Mouse (Mus musculus) gastrocnemius, postnatal 10 days (tissue): Measurements from ENCODE around the gene Sptan1. TPM values are rescaled to one million over a fixed set of nuclear protein-coding genes. Genes with fewer than 3 reads are reported as not detected.
"Not testable (repeated sequence)": the region's sequence is repeated elsewhere in the genome, so short reads cannot be mapped to it uniquely, and the experiment has no call there.

Source experiments
- DNase-seq: peaks from one replicate; pipeline ENCODE4 v3.0.0; 2021; ENCODE audit warnings: mixed read lengths
- total RNA-seq, 2 experiments: library from RNA; stranded (reverse); gene quantifications; 2 replicates each; pipeline ENCODE4 v1.2.3; 2021

Gene Sptan1
- total RNA-seq, 2 experiments from 2014 or later = 103 to 127 TPM

DNA sequence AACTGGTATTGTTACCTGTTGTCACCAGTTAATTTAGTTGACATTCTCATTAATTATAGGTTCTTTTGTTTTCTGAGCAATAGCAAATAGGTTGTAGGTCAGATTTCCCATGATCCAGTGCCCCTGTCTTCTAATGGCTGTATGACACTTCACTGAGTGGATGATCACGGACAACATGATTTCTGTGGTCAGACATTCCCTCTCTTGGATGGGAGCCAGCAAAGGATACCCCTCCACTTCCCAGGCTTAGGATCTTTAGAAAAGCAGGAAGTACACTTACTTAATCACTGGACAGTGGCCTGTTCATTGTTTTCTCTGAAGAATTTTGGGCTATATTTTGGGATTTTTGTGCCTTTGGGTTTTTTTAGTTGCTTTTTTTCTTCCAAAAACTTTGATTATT lies 43.7 kb downstream of the Sptan1 start:
- DNase-seq = no peak

DNA sequence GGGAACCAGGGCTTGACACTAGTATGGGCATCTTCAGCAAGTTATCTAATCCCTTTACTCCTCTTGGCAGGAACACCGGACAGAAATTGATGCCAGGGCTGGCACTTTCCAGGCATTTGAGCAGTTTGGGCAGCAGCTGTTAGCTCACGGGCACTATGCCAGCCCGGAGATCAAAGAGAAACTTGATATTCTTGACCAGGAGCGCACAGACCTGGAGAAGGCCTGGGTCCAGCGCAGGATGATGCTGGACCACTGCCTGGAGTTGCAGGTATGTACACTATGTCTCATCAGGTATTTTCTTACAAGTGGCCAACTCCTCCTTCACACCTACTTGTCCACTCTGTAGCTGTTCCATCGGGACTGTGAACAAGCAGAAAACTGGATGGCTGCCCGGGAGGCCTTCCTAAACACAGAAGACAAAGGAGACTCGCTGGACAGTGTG lies 45.5 kb downstream of the Sptan1 start:
- peak; percentile 78 for DNase-seq

DNA sequence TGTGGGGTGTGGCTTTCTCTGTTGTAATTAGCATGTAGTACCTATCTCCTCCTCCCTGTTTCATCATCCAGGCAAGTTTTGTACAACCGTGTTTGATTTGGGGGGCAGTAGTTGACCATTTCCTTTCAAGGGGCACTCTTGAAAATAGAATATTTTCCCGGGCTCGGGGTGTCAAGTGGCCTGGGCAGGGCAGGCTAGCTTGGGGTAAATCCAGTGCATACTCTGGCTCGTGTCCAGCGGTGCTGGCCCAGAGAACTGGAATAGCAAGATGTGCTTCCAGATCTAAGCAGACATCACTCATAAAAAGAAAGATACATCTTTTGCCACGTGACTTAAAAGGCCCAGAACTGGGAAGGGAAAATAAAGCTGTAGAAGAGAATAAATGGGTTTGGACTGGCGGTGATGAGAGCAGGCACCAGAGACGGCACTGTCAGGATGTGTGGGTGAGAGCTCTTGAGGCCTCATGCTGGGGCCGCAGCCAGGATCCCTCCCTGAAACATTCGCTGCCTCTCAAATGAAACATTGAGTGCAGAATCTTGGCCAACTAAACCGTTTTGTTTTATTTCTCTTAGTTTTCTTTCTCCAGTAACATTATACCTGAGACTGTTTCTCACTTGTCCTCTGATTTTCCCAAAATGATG lies 49.1 kb downstream of the Sptan1 start:
- DNase-seq = peak; percentile 61

DNA sequence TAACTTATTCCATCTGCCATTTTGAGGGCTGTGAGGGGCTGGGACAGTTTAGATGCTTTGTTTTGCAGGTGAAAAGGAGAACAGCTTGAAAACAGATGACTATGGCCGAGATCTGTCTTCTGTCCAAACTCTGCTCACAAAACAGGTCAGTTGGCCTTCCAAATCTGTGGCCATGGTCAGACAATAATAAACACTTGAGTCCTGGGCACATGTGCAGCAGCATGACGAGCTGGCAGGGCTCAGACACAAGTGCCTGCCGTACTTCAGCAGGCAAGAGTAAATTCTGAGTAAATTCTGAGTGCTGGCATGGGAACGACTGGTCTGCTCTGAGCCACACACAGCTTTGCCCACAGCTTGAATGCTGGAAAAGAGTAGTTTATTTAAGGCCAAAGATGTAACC lies 60.1 kb downstream of the Sptan1 start:
- no peak for DNase-seq

DNA sequence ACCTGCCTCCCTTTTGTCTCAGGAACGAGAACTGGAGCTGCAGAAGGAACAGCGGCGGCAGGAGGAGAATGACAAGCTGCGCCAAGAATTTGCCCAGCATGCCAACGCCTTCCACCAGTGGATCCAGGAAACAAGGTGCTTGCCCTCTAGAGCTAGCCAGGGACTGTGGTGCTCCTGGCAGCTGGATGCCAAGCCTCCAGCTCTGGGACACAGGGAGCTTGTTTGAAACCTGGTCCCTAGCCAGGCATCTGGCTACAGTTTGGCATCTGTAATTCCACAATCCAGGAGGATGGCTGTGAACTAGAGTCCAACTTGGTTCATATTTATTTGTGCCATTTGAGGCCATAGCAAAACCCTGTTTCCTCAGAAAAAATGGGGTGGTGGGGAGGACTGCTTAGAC lies 61.6 kb downstream of the Sptan1 start:
- DNase-seq = no peak

DNA sequence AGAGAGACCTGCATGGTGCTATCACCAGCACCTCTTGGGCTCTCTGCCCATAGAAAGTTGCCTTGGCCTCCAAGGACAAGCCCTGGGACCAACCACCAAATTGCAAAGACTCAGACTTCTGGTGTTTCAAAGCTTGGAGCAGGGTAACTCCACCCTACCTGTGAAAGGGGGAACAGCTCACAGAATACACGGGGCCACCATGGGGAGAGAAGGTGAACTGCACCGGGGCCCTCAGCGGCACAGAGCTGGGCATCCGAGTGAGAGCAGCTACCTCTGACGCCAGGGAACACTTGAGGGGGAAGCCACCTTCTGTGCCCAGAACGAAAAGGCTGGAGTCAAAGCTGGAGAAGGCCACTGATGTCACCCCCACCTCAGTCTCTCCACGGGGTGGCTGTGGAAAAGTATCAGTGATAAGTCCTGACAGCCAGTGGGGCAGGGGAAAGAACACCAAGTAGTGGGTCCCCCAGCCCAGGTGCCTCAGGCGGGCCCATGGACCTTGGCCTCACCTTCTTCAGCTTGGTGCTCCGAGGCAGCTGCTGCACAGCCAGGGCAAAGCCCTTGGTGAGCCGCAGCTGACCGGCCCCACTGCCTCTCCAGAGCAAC lies 67.0 kb downstream of the Sptan1 start:
- no peak for DNase-seq

DNA sequence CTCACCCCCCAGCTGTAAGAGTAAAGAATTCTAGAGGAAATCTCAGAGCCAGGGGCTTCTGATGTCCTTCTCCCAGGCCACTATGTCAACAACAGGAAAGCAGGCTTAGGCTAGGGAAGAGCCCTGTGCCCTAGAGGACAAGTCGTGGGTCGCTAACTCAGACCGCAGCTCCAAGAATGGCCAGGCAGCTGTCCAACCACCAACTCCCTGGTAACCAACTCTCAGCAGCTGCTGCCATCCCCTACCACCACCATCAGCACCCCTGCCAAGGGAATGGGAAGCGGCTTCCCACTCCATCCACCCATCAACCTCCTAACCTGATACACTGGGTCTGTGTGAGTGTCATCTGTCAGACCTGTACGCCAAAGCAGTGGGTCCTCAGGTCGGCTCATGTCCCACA lies 67.6 kb downstream of the Sptan1 start:
- DNase-seq = no peak

DNA sequence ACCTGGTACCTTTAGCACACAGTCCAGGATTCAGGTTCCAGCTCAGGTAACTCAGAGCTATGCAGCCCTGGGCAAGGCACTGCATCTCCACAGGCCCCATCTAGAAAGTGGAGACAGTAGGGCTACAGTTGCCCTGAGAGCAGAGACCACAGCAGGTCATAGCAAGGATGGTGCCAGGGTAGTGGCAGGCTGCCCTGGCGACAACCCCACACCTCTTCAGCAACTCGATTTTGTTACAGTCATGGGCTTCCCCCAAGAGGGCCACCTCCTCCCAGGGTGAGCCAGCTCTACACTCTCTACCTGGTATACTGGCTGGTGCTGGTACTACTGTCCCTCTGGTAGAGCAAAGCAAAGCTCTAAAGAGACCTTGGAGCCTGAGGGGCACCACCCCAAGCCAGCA lies 72.4 kb downstream of the Sptan1 start:
- DNase-seq = no peak

DNA sequence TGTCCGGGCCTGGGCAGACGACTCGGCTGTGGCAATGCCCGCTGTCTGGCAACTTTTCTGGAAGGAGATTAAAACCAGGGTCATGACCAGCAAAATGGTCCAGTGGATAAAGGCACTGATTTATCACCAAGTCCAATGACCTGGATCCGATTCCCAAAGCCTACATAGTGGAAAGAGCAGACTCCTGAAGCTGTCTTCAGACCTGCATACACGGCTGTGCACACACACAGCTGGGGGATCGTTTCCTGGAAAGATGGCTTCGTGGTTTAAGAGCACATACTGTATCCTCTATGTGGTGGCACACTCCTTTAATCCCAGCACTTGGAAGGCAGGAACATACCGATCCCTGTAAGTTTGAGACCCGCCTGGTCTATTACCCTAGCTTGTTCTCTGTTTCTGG lies 73.0 kb downstream of the Sptan1 start:
- DNase-seq = no peak

DNA sequence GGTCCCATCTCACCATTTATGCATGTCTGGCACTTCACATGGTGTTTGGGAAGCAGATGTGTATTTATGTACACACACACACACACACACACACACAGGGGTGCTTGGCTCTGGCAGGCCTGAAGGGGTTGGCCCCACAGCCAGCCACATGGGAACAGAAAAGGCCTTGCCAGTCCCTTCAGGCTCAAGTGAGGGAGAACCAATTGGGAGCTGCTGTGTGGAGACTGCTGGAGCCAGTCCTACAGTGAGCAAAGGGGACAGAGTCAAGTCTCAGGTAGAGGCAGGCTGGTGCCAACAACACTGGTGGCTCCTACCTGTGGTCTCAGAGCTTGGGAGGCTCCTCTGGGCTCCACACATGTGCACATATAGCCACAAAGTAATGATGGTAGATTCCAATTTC lies 74.3 kb downstream of the Sptan1 start:
- no peak for DNase-seq

DNA sequence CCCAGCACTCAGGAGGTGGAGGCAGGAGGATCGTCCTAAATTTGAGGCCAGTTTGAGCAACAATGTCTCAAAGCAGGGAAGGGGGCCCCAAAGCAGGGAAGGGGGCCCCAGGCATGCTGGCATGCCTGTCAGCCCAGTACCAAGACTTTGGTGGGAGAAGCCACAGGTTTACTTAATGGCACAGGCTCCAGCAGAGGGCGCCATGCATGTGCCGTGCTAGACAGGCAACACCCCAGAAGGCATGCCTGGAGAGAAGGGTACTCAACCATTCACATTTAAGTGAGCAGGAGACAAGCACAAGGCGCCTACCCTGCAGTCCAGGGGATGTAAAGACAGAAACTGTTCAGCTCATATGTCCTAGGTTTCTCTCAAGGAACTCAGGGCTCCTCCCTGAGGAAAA lies 77.1 kb downstream of the Sptan1 start:
- peak; percentile 89 for DNase-seq

DNA sequence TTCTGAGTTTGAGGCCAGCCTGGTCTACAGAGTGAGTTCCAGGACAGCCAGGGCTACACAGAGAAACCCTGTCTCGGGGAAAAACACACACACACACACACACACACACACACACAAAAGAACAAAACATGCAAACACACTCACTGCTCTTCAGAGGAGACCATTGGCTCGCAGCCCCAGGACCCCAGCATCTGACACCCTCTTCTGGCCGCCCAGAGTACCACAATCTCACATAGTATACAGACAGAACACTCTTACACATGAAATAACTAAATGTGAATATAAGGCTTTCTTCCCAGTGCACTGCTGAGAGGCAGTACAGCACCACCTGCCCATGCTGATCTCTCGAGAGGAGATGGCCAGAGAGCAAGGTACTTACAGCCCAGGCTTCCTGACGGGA lies 79.2 kb downstream of the Sptan1 start:
- DNase-seq = no peak

DNA sequence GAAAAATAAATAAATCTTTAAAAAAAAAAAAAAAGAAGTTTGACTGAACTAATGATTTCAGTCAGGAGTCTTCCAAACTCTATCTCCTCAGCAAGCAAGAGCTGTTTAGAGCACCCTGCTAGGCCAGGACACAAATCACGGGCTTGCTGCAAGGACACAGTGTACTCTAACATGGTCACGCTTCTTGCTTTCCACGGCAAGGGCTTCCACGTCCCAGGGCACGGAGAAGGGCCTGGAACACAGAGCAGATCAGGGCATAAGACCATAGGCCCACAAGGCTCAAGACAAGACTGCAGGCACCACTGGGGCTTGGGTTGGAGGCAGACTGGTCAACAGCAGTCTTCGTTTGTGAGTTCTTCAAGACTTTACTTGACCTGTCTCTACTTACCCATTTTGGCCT lies 81.8 kb downstream of the Sptan1 start:
- no peak for DNase-seq

DNA sequence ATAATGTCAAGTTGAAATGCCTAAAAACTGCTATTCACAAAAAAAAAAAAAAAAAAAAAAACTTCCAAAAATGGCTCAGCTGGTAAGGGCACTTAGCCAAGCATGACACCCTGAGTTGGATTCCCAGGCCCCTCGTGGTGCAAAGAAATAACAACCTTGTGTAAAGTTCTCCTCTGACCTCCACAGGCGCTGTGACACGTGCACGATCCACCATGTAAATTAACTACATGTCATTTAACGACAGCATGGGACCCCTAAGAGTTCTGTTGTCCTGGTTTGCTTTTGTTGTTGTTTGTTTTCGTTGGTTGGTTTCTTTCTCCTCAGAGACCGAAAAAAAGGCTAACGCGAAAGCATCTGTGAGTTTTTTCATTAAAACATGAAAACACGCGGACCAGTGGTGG lies 82.7 kb downstream of the Sptan1 start:
- no peak for DNase-seq

DNA sequence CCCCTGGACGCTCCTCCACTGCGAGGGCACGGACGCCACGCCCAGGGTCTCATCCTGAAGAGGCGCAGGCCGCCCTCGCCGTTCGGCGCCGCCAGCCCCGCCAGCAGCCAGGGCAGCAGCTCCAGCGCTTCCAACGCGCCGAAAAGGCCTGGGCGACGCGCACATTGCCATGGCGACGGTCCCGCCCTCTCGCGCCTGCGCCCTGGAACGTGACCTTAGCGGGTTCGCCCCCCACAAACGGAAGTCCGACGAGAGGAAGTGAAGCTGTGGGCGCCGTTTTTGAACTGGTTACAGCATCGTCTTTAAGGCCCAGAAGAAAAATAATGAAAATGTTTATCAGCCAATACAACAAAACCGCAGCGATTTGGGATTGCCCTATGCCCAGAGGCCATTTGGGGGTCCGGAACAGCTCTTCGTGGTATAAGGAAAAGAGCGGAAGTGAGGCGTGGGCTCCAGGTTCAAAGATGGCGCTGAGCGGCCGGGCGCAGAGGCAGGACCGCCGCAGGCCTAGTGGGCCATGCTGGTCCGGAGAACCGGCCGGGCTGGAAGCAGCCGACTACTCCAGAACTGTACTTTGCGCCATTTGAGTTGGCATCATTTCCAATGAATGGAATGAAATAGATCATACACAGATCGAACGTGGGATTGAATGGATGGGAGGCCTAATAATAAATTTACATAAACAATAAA lies 83.5 kb downstream of the Sptan1 start, which contains the start of gene Wdr34:
TSS of gene Wdr34 (minus strand) at position 183 of the 690 bp plus-strand sequence.
- peak; percentile 98 for DNase-seq

DNA sequence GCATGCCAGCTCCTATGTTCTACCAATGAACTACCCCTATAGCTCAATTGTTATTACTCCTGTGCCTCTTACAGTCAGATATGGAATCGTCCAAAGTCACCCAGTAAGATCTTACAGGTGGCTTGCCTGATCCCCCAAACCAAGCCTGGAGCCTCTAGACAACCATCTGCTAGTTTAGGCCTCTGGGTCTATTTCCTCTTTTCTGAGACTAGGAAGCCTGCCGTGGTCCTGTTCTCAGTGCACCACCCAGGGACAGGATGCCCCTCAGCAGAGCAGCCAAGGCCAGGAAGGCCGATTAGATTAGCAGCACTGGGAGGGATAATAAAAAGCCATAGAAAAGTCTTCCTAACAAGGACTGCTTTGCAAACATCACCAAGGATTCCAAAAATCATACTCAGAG lies 84.5 kb downstream of the Sptan1 start:
- no peak for DNase-seq

DNA sequence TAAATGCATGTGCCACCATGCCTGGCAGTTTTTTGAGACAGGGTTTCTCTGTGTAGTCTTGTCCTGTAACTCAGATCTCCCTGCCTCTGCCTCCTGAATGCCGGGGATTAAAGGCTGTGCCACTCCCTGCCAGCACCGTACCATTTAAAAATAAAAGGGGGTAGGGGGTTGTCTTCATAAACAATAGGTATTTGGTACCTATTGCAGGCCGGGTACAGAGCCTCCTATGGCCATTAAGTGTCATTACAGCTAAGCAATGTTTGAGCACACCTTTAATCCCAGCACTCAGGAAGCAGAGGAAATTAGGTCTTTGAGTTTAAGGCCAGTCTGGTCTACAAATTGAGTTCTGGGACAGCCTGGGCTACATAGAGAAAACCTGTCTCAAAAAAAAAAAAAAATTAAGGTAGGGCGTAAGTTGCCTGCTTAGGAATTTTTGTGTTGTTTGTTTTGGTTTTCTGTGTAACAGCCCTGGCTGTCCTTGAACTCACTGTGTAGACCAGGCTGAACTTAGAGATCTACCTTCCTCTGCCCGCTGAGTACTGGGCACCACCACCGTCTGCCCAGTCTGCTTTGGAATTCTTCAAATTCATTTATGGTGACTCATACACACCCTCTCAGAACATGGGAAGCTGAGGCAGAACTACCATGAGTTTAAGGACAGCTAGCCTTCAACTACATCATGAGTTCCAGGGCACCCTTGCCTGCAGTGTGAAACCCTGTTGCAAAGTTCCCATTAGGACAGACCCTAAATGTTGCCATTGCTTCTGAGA lies 86.8 kb downstream of the Sptan1 start:
- no peak for DNase-seq

DNA sequence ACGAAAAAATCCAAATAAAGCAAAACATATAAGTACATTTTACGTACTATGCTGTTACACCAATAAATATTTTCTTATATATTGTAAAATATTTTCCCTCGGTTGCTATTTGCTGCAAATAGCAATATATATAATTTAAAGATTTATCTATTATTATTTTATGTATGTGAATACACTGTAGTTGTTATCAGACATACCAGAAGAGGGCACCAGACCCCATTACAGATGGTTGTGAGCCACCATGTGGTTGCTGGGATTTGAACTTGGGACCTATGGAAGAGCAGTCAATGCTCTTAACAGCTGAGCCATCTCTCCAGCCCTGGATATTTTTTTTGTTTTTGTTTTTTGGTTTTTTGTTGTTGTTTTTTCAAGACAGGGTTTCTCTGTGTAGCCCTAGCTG lies 90.0 kb downstream of the Sptan1 start:
- DNase-seq = not testable (repeated sequence)

DNA sequence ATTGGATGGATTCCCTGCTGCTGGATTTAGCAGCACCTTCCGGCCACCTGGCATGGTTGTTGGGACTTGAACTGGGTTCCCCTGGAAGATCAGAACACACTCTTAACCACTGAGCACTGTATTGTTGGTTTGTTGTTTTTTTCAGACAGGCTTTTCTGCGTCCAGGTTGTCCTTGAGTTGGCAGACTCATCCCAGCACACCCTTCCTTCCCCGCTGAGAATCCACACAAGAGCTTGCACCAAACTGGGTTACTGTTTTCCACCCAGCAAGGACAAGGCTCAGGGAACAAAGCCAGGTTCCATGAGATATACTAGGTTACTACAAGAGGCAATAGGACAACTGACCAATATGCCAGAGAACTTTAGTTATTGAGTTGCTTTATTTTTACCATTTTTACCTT lies 91.4 kb downstream of the Sptan1 start:
- no peak for DNase-seq

DNA sequence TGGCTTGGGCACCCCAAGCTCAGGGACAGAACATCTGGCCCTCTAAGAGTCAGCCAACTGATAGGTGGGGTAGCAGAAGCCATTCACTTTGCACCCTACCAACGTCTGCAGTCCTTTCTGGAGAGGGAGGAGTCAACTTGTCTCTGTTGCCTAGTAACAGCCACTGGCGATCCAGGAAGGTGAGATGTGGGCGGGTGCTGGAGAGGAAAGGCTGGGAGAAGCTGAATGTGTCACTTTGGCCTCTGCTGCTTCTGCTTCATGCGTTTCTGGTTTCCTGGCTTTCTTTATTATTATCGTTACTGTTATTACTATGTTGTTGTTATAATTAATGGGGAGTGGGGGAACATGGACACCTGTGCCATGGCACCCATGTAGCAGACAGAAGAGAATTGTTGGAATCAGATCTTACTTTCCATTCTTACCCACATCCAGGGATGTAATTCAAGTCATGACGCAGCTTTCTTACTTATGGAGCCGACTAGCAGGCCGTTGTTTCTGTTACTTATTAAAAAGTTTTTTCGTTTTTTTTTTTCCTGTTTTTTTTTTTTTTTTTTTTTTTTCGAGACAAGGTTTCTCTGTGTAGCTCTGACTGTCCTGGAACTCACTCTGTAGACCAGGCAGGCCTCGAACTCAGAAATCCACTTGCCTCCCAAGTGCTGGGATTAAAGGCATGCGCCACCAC lies 92.0 kb downstream of the Sptan1 start, which contains the start of gene Set:
TSS of gene Set (plus strand) at position 156 of the 682 bp plus-strand sequence.
- no peak for DNase-seq

DNA sequence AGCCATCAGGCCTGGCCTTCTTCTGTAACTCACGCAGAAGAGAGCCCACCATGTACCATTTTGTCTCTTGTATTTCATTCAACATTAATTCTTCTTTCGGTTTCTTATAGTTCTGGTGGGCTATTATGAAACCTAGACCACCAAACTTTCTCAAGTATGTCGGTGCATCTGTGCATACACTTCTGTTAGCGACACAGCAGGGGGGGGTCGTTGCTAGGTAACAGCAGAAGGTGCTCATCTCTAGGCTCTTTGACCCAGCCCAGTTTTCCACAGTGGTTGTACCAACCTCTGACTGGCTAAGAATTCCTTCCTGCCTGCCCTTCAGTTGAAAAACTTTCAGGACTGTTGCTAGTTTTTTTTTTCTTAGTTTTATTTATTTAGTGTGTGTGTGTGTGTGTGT lies 93.1 kb downstream of the Sptan1 start:
- no peak for DNase-seq
